Mouse (Mus musculus): ENCODE results near the gene Pfn1. TPM values are rescaled to one million over a fixed set of nuclear protein-coding genes. Genes with fewer than 3 reads are reported as not detected.

The Pfn1 gene
- total RNA-seq (2021): 100 to 1,000 TPM; 572 to 580 TPM

GRCm38 (mm10) chr11:70654198-70654922, at the start of gene Pfn1:
Pfn1 (minus strand) TSS chr11:70654644.
- DNase-seq: peak; percentile 80

GRCm38 (mm10) chr11:70702781-70703180, 48.3 kb upstream of the Pfn1 start:
- peak; percentile 77 for DNase-seq

- DNase-seq: no peak
Measured at GRCm38 (mm10) chr11:70701984-70702733, 47.7 kb upstream of the Pfn1 start.

- DNase-seq: peak; percentile 29
Measured at GRCm38 (mm10) chr11:70701221-70701955, 46.9 kb upstream of the Pfn1 start.

- peak; percentile 86 for DNase-seq
Measured at GRCm38 (mm10) chr11:70700613-70701012, 46.2 kb upstream of the Pfn1 start.

GRCm38 (mm10) chr11:70699722-70700556, 45.5 kb upstream of the Pfn1 start, which contains the start of the genes Inca1 and Kif1c:
Inca1 (minus strand) TSS chr11:70700155.
Kif1c (plus strand) TSS chr11:70700548.
- peak; percentile 98 for DNase-seq

- DNase-seq: no peak
Measured at GRCm38 (mm10) chr11:70699051-70699450, 44.6 kb upstream of the Pfn1 start.

GRCm38 (mm10) chr11:70697376-70697775, 42.9 kb upstream of the Pfn1 start:
- no peak for DNase-seq

GRCm38 (mm10) chr11:70693504-70693903, 39.1 kb upstream of the Pfn1 start:
- DNase-seq: no peak

- no peak for DNase-seq
Measured at GRCm38 (mm10) chr11:70689578-70689977, 35.1 kb upstream of the Pfn1 start.

GRCm38 (mm10) chr11:70688372-70688771, 33.9 kb upstream of the Pfn1 start:
- no peak for DNase-seq

- DNase-seq: peak; percentile 92
Measured at GRCm38 (mm10) chr11:70687601-70688199, 33.3 kb upstream of the Pfn1 start, which contains the start of gene Camta2. Camta2 (minus strand) TSS chr11:70688105.

GRCm38 (mm10) chr11:70686901-70687566, 32.6 kb upstream of the Pfn1 start:
- DNase-seq: peak; percentile 54

- no peak for DNase-seq
Measured at GRCm38 (mm10) chr11:70683640-70684039, 29.2 kb upstream of the Pfn1 start.

- peak; percentile 63 for DNase-seq
Measured at GRCm38 (mm10) chr11:70681897-70682581, 27.6 kb upstream of the Pfn1 start.

- DNase-seq: no peak
Measured at GRCm38 (mm10) chr11:70681170-70681569, 26.7 kb upstream of the Pfn1 start.

- DNase-seq: no peak
Measured at GRCm38 (mm10) chr11:70679894-70680293, 25.4 kb upstream of the Pfn1 start.

- DNase-seq: no peak
Measured at GRCm38 (mm10) chr11:70679361-70679760, 24.9 kb upstream of the Pfn1 start.

GRCm38 (mm10) chr11:70678576-70678975, 24.1 kb upstream of the Pfn1 start:
- no peak for DNase-seq

GRCm38 (mm10) chr11:70678092-70678491, 23.6 kb upstream of the Pfn1 start:
- no peak for DNase-seq
